Mouse (Mus musculus) kidney, postnatal 0 days (tissue): ENCODE results near the gene Cacna1s. TPM values are rescaled to one million over a fixed set of nuclear protein-coding genes. Genes with fewer than 3 reads are reported as not detected.

Source experiments
- ATAC-seq: fragments of 200-750 bp; cut with Nextera tagmentation; replicated peaks from 2 replicates; pipeline ENCODE4 v1.8.0; 2017; ENCODE audit warnings: low read depth, moderate number of reproducible peaks, moderate TSS enrichment, moderate library complexity; ENCODE audit not compliant: low FRiP score
- DNase-seq: peaks from one replicate; pipeline ENCODE4 v3.0.0-alpha.2; 2016; ENCODE audit warnings: low spot score
- H3K27ac ChIP-seq: fragments of 300-500 bp; sonication (generic); 2 replicates; pipeline ENCODE4 v1.5.1; 2014; ENCODE audit warnings: mild to moderate bottlenecking
- H3K27me3 ChIP-seq: fragments of 300-500 bp; sonication (generic); 2 replicates; pipeline ENCODE4 v1.6.1; 2014; ENCODE audit warnings: low read length, mixed read lengths; ENCODE audit not compliant: insufficient read depth
- H3K36me3 ChIP-seq: fragments of 300-500 bp; sonication (generic); 2 replicates; pipeline ENCODE4 v1.6.1; 2014; ENCODE audit warnings: low read length, mixed read lengths; ENCODE audit not compliant: insufficient read depth
- H3K4me1 ChIP-seq: fragments of 300-500 bp; sonication (generic); replicated peaks from 2 replicates; pipeline ENCODE4 v1.6.1; 2014; ENCODE audit warnings: antibody characterized with exemption, low read length, mixed read lengths; ENCODE audit not compliant: insufficient read depth
- H3K4me2 ChIP-seq: fragments of 300-500 bp; sonication (generic); 2 replicates; pipeline ENCODE4 v1.6.1; 2014; ENCODE audit warnings: mild to moderate bottlenecking, low read length, moderate library complexity, mixed read lengths
- H3K4me3 ChIP-seq: fragments of 300-500 bp; sonication (generic); replicated peaks from 2 replicates; pipeline ENCODE4 v1.5.1; 2014; ENCODE audit warnings: low read depth, low read length
- H3K9ac ChIP-seq: fragments of 300-500 bp; sonication (generic); 2 replicates; pipeline ENCODE4 v1.6.1; 2014; ENCODE audit warnings: low read depth, low read length
- H3K9me3 ChIP-seq: fragments of 300-500 bp; sonication (generic); replicated peaks from 2 replicates; pipeline ENCODE4 v1.6.1; 2016; ENCODE audit warnings: low read length, inconsistent platforms, mixed read lengths
- CTCF ChIP-seq: IDR thresholded peaks from 2 replicates; pipeline ENCODE4 v1.5.1; 2016; ENCODE audit warnings: antibody characterized with exemption, low read depth, mild to moderate bottlenecking, moderate library complexity
- WGBS: fragments of 180-500 bp; shearing (Covaris S2); extraction: QIAGEN DNeasy Blood & Tissue Kit; methylation state at CpG from one replicate; pipeline ENCODE4 v1.1.7; 2014; 5-methylcytosine and 5-hydroxymethylcytosine counted together
- polyA plus RNA-seq: library from polyadenylated mRNA; unstranded; fragments of >200 nt; fragmentation: Nextera tagmentation; extraction: Ambion mirVana; gene quantifications from 2 replicates; pipeline ENCODE4 v1.2.1, GENCODE M21; 2015

The Cacna1s gene
- polyA plus RNA-seq, 1 experiment from 2014 or later = 0.20 TPM

GRCm38 (mm10) chr1:136126895-136127294, 74.3 kb downstream of the Cacna1s start:
- no peak overlapping the region for H3K9ac ChIP-seq
- no peaks in the 10 kb centered on the region for H3K9me3 ChIP-seq
- no peak overlapping the region for H3K27ac ChIP-seq
- no peak for TF ChIP-seq CTCF
- peak; percentile 62 for DNase-seq
- WGBS = 47% methylated on average over 10 of the region's 10 CpGs
- H3K4me2 ChIP-seq = no peak overlapping the region
- H3K27me3 ChIP-seq = no peaks in the 10 kb centered on the region
- no peak for ATAC-seq
- no peaks in the 10 kb centered on the region for H3K36me3 ChIP-seq
- H3K4me1 ChIP-seq = peaks cover 15% of the 10 kb centered on the region; the same call in 1 of the 2 replicates
- no peak overlapping the region for H3K4me3 ChIP-seq

- no peak for ATAC-seq
- H3K4me1 ChIP-seq = peaks cover 15% of the 10 kb centered on the region; the same call in 1 of the 2 replicates
- no peaks in the 10 kb centered on the region for H3K36me3 ChIP-seq
Observed at GRCm38 (mm10) chr1:136127856-136128255, 75.3 kb downstream of the Cacna1s start.

GRCm38 (mm10) chr1:136128416-136128815, 75.9 kb downstream of the Cacna1s start:
- ATAC-seq (no peak), DNase-seq (peak; percentile 66)
- no peak overlapping the region for H3K9ac ChIP-seq
- H3K4me2 ChIP-seq = 0 out of 2 replicates have a peak overlapping the region, but pooled peaks have one; percentile 5
- 18% methylated on average over 5 of the region's 5 CpGs for WGBS
- H3K36me3 ChIP-seq = no peaks in the 10 kb centered on the region
- H3K27ac ChIP-seq = no peak overlapping the region
- H3K9me3 ChIP-seq = no peaks in the 10 kb centered on the region
- H3K27me3 ChIP-seq = no peaks in the 10 kb centered on the region
- no peak overlapping the region for H3K4me3 ChIP-seq
- TF ChIP-seq CTCF = no peak
- peaks cover 15% of the 10 kb centered on the region; the same call in 1 of the 2 replicates for H3K4me1 ChIP-seq

More at GRCm38 (mm10) chr1:136127856-136128255, 75.3 kb downstream of the Cacna1s start:
- H3K4me2 ChIP-seq = 0 out of 2 replicates have a peak overlapping the region, but pooled peaks have one; percentile 5
- 55% methylated on average over 3 of the region's 3 CpGs for WGBS
- no peak overlapping the region for H3K4me3 ChIP-seq
- DNase-seq = no peak
- H3K9ac ChIP-seq = no peak overlapping the region
- no peak for TF ChIP-seq CTCF
- no peaks in the 10 kb centered on the region for H3K9me3 ChIP-seq
- H3K27ac ChIP-seq = peak overlapping the region; percentile 63; the same call in 1 of the 2 replicates
- H3K27me3 ChIP-seq = no peaks in the 10 kb centered on the region

GRCm38 (mm10) chr1:136128944-136129589, 76.5 kb downstream of the Cacna1s start:
- ATAC-seq (no peak), DNase-seq (no peak)
- Histone ChIP-seq H3K4me1 (peaks cover 18% of the 10 kb centered on the region; the same call in 1 of the 2 replicates), H3K4me2 (no peak overlapping the region), H3K9me3 (no peaks in the 10 kb centered on the region), H3K27ac (0 out of 2 replicates have a peak overlapping the region, but pooled peaks have one; percentile 1), H3K9ac (no peak overlapping the region), H3K4me3 (no peak overlapping the region), H3K36me3 (no peaks in the 10 kb centered on the region), H3K27me3 (no peaks in the 10 kb centered on the region)
- WGBS = 47% methylated on average over 4 of the region's 4 CpGs
- TF ChIP-seq CTCF = no peak

GRCm38 (mm10) chr1:136130107-136130506, 77.6 kb downstream of the Cacna1s start:
- H3K4me2 ChIP-seq = no peak overlapping the region
- no peaks in the 10 kb centered on the region for H3K27me3 ChIP-seq
- no peak for DNase-seq
- H3K9me3 ChIP-seq = no peaks in the 10 kb centered on the region
- no peaks in the 10 kb centered on the region for H3K36me3 ChIP-seq
- 57% methylated on average over 3 of the region's 3 CpGs for WGBS
- no peak overlapping the region for H3K4me3 ChIP-seq
- no peak for TF ChIP-seq CTCF
- no peak overlapping the region for H3K27ac ChIP-seq
- ATAC-seq = no peak
- H3K9ac ChIP-seq = no peak overlapping the region
- H3K4me1 ChIP-seq = peaks cover 18% of the 10 kb centered on the region; the same call in 1 of the 2 replicates

GRCm38 (mm10) chr1:136130951-136131558, 78.5 kb downstream of the Cacna1s start, which contains the start of gene Kif21b:
Gene Kif21b (plus strand): TSS chr1:136131389.
- Histone ChIP-seq H3K4me2 (peak within 1 kb of the TSS; percentile 100), H3K4me3 (peak within 1 kb of the TSS; percentile 66), H3K27me3 (no peaks in the 10 kb centered on the region), H3K4me1 (peaks cover 21% of the 10 kb centered on the region; the same call in 1 of the 2 replicates), H3K36me3 (no peaks in the 10 kb centered on the region), H3K9me3 (no peaks in the 10 kb centered on the region), H3K9ac (peak within 1 kb of the TSS; percentile 65), H3K27ac (no peak within 1 kb of the TSS)
- WGBS = 1% methylated on average over 42 of the region's 42 CpGs
- peak; percentile 89 for ATAC-seq
- no peak for TF ChIP-seq CTCF
- peak; percentile 94 for DNase-seq
